Mouse (Mus musculus) layer of hippocampus, adult 2 months (tissue): ENCODE results near the gene Siae. TPM values are rescaled to one million over a fixed set of nuclear protein-coding genes. Genes with fewer than 3 reads are reported as not detected.
A peak's percentile ranks its signal among the peaks of the same experiment; 100 is the strongest.

Source experiments
- DNase-seq, 2 experiments: peaks; one replicate each; pipeline ENCODE4 v3.0.0; 2022; ENCODE audit warnings: low spot score in 2 of 2
- H3K27ac ChIP-seq: fragments of 200-600 bp; 2 replicates; pipeline ENCODE4 v1.8.1; 2022
- H3K4me3 ChIP-seq: fragments of 200-600 bp; 2 replicates; pipeline ENCODE4 v1.8.1; 2022; ENCODE audit warnings: mild to moderate bottlenecking
- CTCF ChIP-seq: fragments of 200-600 bp; conservative IDR thresholded peaks from 2 replicates; pipeline ENCODE4 v1.8.1; 2022; ENCODE audit warnings: antibody characterized with exemption, mild to moderate bottlenecking, moderate library complexity
- total RNA-seq, 2 experiments: library from RNA; stranded (reverse); gene quantifications; 2 replicates each; pipeline ENCODE4 v1.2.3; 2021

Siae gene
- total RNA-seq, 2 experiments from 2014 or later = 9.6 to 14.0 TPM

DNA sequence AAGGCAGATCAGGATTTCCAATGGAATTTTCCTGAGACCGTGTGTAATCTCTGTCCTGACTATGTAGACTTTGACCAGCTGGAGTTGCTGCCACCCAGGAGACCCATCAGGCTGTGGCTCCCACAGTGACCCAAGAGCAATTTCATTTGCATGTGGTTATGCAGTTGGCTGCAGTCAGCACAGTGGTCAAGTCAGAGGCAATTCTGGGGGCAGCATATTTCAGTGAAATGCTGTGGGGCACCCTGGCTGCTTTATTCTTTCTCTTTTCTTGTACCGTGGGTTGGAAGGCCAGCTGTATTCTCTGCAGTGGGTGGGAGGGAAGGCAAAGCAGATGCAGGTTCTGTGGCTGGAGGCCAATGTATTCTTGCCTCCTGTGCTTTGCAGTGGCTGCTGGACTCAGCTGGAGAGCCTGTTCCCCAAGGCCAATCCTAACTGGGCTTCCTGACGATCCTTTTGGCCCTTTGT, 70.6 kb downstream of the Siae start:
- no peak for TF ChIP-seq CTCF
- Histone ChIP-seq H3K4me3 (peak overlapping the region; percentile 42), H3K27ac (peak overlapping the region; percentile 94)
- DNase-seq = peak in 1 of 2 experiments; percentile 31

- TF ChIP-seq CTCF = no peak
- no peak for DNase-seq
- Histone ChIP-seq H3K27ac (peak overlapping the region; percentile 94), H3K4me3 (no peak overlapping the region)
Observed at GRCm38 (mm10) chr9:37627263-37627662, 71.8 kb downstream of the Siae start.

DNA sequence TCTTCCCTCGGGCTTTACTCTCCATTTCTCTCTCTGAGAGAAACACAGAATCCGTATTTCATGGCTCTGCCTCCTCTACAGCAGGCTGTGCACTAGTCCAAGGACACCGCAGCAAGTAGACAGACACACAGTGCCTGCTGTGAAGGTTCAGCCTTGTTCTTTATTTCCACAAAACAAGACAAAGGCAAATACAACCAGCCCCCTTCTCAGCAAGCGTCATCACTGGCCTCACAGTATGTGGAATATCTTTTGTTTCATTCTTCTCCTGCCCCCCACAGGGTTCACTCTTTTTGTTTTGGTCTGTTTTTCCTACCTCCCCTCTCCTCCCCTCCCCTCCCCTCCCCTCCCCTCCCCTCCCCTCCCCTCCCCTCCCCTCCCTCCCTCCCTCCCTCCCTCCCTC, 73.1 kb downstream of the Siae start:
- Histone ChIP-seq H3K4me3 (no peak overlapping the region), H3K27ac (no peak overlapping the region)
- TF ChIP-seq CTCF = no peak
- DNase-seq = no peak

DNA sequence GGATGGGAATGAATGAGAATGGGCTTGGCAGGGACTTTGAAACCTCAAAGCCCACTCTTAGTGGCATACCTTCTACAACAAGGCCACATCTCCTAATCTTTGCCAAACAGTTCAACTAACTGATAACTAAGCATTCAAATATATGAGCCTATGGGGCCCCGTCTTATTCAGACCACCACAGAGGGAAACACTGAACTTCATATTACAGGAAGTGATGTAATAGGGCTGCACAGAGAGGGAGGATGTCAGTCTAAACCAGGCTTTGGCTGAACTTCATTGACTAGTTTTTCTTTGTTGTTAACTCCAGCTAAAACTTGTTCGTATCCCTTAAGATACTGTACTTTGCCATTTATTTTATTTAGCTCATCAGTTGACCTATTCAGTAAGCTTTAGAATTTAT, 74.4 kb downstream of the Siae start:
- no peak for DNase-seq
- H3K4me3 ChIP-seq = no peak overlapping the region
- no peak overlapping the region for H3K27ac ChIP-seq
- TF ChIP-seq CTCF = no peak

GRCm38 (mm10) chr9:37632305-37632704, 76.8 kb downstream of the Siae start:
- H3K4me3 ChIP-seq = no peak overlapping the region
- no peak for TF ChIP-seq CTCF
- no peak overlapping the region for H3K27ac ChIP-seq
- DNase-seq = no peak

- no peak for TF ChIP-seq CTCF
- Histone ChIP-seq H3K4me3 (no peak overlapping the region), H3K27ac (no peak overlapping the region)
- no peak for DNase-seq
Observed at GRCm38 (mm10) chr9:37634269-37634668, 78.8 kb downstream of the Siae start.

- no peak overlapping the region for H3K4me3 ChIP-seq
- peak; percentile 53 to 70 for DNase-seq
- H3K27ac ChIP-seq = peak overlapping the region; percentile 58
- peak; percentile 89 for TF ChIP-seq CTCF
Observed at GRCm38 (mm10) chr9:37636335-37636734, 80.8 kb downstream of the Siae start.

DNA sequence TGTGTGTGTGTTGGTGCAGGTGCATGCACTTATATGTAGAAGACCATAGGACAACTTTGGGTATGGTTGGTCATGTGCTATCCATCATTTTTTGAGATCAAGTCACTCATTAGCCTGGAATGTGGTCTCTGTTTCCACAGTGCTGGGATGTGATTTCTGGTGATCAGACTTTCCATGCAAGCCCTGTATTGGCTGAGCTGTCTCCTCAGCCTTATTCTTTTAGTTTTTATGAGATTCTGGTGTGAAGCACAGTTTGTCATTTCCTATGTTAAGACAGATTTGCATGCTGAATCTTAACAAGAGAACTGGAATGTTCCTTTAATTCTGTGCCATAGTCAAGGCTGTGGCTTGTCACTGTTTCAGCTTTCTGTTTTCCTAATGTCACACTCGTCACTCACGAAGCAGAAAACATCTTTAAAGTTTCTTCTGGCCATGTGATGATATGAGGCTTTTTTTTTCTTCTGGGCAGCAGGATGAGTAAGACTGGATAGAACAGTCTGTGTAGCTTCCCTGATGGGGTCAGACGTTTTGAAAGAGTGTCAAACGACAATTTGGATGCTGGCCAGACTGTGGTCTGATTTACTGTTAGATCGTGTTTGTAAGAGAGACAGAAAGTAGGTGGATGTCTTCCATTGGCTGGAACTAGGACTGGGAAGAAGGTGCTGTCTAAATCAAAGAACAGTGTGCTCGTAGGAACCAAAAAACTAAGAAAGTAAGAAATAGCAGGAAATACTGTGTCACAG, 81.5 kb downstream of the Siae start:
- Histone ChIP-seq H3K27ac (peak overlapping the region; percentile 58), H3K4me3 (no peak overlapping the region)
- TF ChIP-seq CTCF = no peak
- DNase-seq = peak in 1 of 2 experiments; percentile 37

DNA sequence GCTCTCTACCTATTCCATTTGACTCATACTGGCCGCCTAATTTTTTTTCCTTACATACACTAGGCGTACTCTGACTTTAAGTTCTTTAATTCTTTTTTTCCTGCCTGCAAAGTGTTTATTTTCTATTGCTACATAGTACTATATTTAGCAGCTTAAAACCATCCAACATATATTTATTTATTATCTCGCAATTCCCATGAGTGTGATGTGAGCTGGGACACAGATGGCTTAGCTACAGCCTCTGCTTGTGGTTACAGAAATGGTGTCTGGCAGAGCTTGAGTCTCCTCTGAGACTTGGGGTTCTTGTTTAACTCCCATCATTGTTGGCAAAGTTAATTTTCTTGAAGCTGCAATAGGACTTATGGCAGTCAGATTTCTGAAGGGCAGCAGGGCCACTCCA, 83.2 kb downstream of the Siae start:
- Histone ChIP-seq H3K4me3 (no peak overlapping the region), H3K27ac (no peak overlapping the region)
- no peak for TF ChIP-seq CTCF
- no peak for DNase-seq

- no peak for TF ChIP-seq CTCF
- DNase-seq = no peak
- Histone ChIP-seq H3K4me3 (no peak overlapping the region), H3K27ac (peak overlapping the region; percentile 32; the same call in 1 of the 2 replicates)
Observed at GRCm38 (mm10) chr9:37646246-37646645, 90.7 kb downstream of the Siae start.

GRCm38 (mm10) chr9:37650639-37651038, 95.1 kb downstream of the Siae start:
- no peak for TF ChIP-seq CTCF
- no peak for DNase-seq
- Histone ChIP-seq H3K27ac (no peak overlapping the region), H3K4me3 (no peak overlapping the region)

DNA sequence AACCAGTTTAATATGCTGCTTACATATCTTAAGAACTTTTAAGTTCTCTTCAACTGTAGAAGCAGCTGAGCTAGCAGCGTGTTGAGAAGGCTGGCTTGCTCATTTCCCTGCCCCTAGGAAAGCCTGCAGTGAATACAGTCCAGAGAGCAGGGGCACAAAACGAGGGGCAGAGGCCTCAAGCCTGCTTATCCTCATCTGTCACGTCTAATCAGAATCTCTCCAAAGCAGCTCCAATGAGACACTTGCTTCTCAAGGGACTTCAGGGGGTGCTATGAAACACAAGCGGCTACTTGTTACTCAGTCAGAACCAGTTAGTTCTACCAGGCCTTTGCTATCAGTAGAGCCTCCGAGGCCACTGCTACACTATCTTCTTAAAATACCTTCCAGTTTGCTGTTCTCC, 98.3 kb downstream of the Siae start:
- no peak for TF ChIP-seq CTCF
- H3K27ac ChIP-seq = no peak overlapping the region
- H3K4me3 ChIP-seq = no peak overlapping the region
- DNase-seq = no peak

GRCm38 (mm10) chr9:37655961-37656360, 100.5 kb downstream of the Siae start:
- DNase-seq = no peak
- H3K4me3 ChIP-seq = peak overlapping the region; percentile 82
- H3K27ac ChIP-seq = no peak overlapping the region
- TF ChIP-seq CTCF = no peak

GRCm38 (mm10) chr9:37656439-37656881, 101.0 kb downstream of the Siae start:
- no peak for DNase-seq
- H3K4me3 ChIP-seq = peak overlapping the region; percentile 82
- no peak for TF ChIP-seq CTCF
- H3K27ac ChIP-seq = peak overlapping the region; percentile 81
